ENCODE assay signal across 8 mouse cellular contexts in the genomic region with DNA sequence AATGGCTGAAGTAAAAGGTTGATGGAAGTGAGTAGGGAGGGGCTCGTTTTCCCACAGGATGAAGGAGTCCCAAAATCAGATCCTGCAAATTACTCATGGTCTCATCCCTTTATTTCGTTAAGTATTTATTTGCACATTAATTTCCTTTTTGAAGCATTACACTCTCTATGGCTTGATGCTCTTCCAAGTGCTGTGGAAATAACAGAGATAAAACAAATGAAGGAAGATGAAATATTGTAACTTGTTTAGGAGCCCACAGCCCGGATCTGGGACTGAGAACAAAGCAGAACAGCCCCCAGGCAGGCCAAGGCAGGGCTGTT.
DNase-seq lines count a peak whose midpoint lies in the region; ATAC-seq and TF ChIP-seq lines count a peak whose summit lies in the region.
"Not testable (repeated sequence)": the region's sequence is repeated elsewhere in the genome, so short reads cannot be mapped to it uniquely, and the experiment has no call there.

No protein-coding gene starts in this region.

- H3K4me2 ChIP-seq in forebrain, embryonic 11.5 days (ENCODE audit: low read depth, low read length, severe bottlenecking); heart, postnatal 0 days (ENCODE audit: low read depth, low read length); midbrain, postnatal 0 days (ENCODE audit: low read depth, low read length, poor library complexity, severe bottlenecking); stomach, embryonic 14.5 days (replicated peaks; ENCODE audit: low read depth, low read length): not testable (repeated sequence)
- H3K4me2 ChIP-seq in kidney, embryonic 16.5 days (replicated peaks; ENCODE audit: low read depth, low read length), result peak overlapping the region; percentile 40; the same call in 1 of the 2 replicates
- peak overlapping the region; percentile 59 for H3K4me2 ChIP-seq in liver, embryonic 15.5 days

- H3K9me3 ChIP-seq in E14TG2a.4 (ENCODE audit: low read length); forebrain, embryonic 11.5 days (ENCODE audit: control insufficient read depth, low read length); heart, postnatal 0 days (replicated peaks; ENCODE audit: control insufficient read depth, low read length); kidney, embryonic 16.5 days (ENCODE audit: low read length); liver, embryonic 15.5 days (replicated peaks); midbrain, postnatal 0 days (ENCODE audit: low read length); stomach, embryonic 14.5 days (ENCODE audit: control insufficient read depth, low read depth, low read length): not testable (repeated sequence)

- TF ChIP-seq EP300 in heart, postnatal 0 days (IDR thresholded peaks at IDR 0.05; ENCODE audit: low read depth), result not testable (repeated sequence)

- H3K27me3 ChIP-seq in E14TG2a.4 (ENCODE audit: insufficient read depth, low read length); forebrain, embryonic 11.5 days (ENCODE audit: control insufficient read depth, insufficient read depth, low read length); heart, postnatal 0 days (ENCODE audit: control insufficient read depth, insufficient read depth, low read length); kidney, embryonic 16.5 days (ENCODE audit: insufficient read depth, low read length); liver, embryonic 15.5 days; midbrain, postnatal 0 days (ENCODE audit: insufficient read depth, low read length); stomach, embryonic 14.5 days (ENCODE audit: control insufficient read depth, insufficient read depth, low read length): not testable (repeated sequence)

- not testable (repeated sequence) for H3K4me1 ChIP-seq in E14TG2a.4 (replicated peaks; ENCODE audit: low read depth, low read length); forebrain, embryonic 11.5 days (replicated peaks; ENCODE audit: control insufficient read depth, insufficient read depth, low read length); heart, postnatal 0 days (ENCODE audit: control insufficient read depth, insufficient read depth); kidney, embryonic 16.5 days (ENCODE audit: insufficient read depth, low read length); liver, embryonic 15.5 days (replicated peaks); midbrain, postnatal 0 days (ENCODE audit: insufficient read depth, low read length); stomach, embryonic 14.5 days (ENCODE audit: control insufficient read depth, insufficient read depth, low read length)

- not testable (repeated sequence) for H3K9ac ChIP-seq in forebrain, embryonic 11.5 days (ENCODE audit: low read length); heart, postnatal 0 days (replicated peaks; ENCODE audit: low read depth, low read length); liver, embryonic 15.5 days; midbrain, postnatal 0 days (replicated peaks; ENCODE audit: low read length, poor library complexity, severe bottlenecking); stomach, embryonic 14.5 days (replicated peaks; ENCODE audit: low read depth, low read length)
- 0 out of 2 replicates have a peak overlapping the region, but pooled peaks have one; percentile 74 for H3K9ac ChIP-seq in kidney, embryonic 16.5 days (replicated peaks; ENCODE audit: low read length)

- peak; percentile 100 for DNase-seq in c-Kit-positive CD71-positive TER-119-positive erythroid progenitor cells, embryonic 14.5 days (ENCODE audit: low spot score)
- peak; percentile 39 for DNase-seq in forebrain, embryonic 11.5 days (ENCODE audit: low spot score)
- peak; percentile 4 for DNase-seq in heart, postnatal 0 days (ENCODE audit: low spot score)
- peak; percentile 1 for DNase-seq in midbrain, postnatal 0 days (ENCODE audit: low spot score)

- not testable (repeated sequence) for H3K27ac ChIP-seq in forebrain, embryonic 11.5 days (ENCODE audit: low read depth, low read length); heart, postnatal 0 days (ENCODE audit: low read depth); kidney, embryonic 16.5 days (ENCODE audit: low read length); liver, embryonic 15.5 days (replicated peaks); midbrain, postnatal 0 days (ENCODE audit: low read depth, low read length); stomach, embryonic 14.5 days (ENCODE audit: low read length)

- ATAC-seq in forebrain, embryonic 11.5 days (replicated peaks; ENCODE audit: low FRiP score); heart, postnatal 0 days (ENCODE audit: insufficient read depth, low read depth); kidney, embryonic 16.5 days (ENCODE audit: low FRiP score, low TSS enrichment); liver, embryonic 15.5 days (ENCODE audit: insufficient read depth); midbrain, postnatal 0 days (ENCODE audit: low FRiP score); stomach, embryonic 14.5 days (ENCODE audit: insufficient number of reproducible peaks, insufficient read depth, low FRiP score, low read depth): not testable (repeated sequence)

- WGBS in forebrain, embryonic 11.5 days, result 40% methylated on average over 3 of the region's 3 CpGs
- WGBS in heart, postnatal 0 days, result 30% methylated on average over 3 of the region's 3 CpGs
- WGBS in kidney, embryonic 16.5 days, result 26% methylated on average over 3 of the region's 3 CpGs
- 15% methylated on average over 3 of the region's 3 CpGs for WGBS in liver, embryonic 15.5 days (ENCODE audit: insufficient replicate concordance)
- 42% methylated on average over 3 of the region's 3 CpGs for WGBS in midbrain, postnatal 0 days
- WGBS in stomach, embryonic 14.5 days, result 26% methylated on average over 3 of the region's 3 CpGs

- not testable (repeated sequence) for H3K36me3 ChIP-seq in E14TG2a.4 (ENCODE audit: insufficient read depth, low read length); forebrain, embryonic 11.5 days (ENCODE audit: control insufficient read depth, insufficient read depth, low read length); heart, postnatal 0 days (replicated peaks; ENCODE audit: control insufficient read depth, insufficient read depth, low read length); kidney, embryonic 16.5 days (ENCODE audit: insufficient read depth, low read length); liver, embryonic 15.5 days (replicated peaks); midbrain, postnatal 0 days (ENCODE audit: insufficient read depth, low read length); stomach, embryonic 14.5 days (ENCODE audit: control insufficient read depth, insufficient read depth, low read length)

- TF ChIP-seq CTCF in E14TG2a.4 (conservative IDR thresholded peaks at IDR 0.05; ENCODE audit: low read length); heart, postnatal 0 days (IDR thresholded peaks at IDR 0.05; ENCODE audit: low read depth); midbrain, postnatal 0 days (IDR thresholded peaks at IDR 0.05): not testable (repeated sequence)

- H3K4me3 ChIP-seq in E14TG2a.4 (replicated peaks; ENCODE audit: low read length), result peak overlapping the region; percentile 67
- H3K4me3 ChIP-seq in forebrain, embryonic 11.5 days (ENCODE audit: low read depth, low read length); midbrain, postnatal 0 days (ENCODE audit: low read depth, low read length): not testable (repeated sequence)
- H3K4me3 ChIP-seq in heart, postnatal 0 days (ENCODE audit: low read depth, low read length), result peak overlapping the region; percentile 59
- H3K4me3 ChIP-seq in kidney, embryonic 16.5 days (ENCODE audit: low read length), result peak overlapping the region; percentile 52
- peak overlapping the region; percentile 64 for H3K4me3 ChIP-seq in liver, embryonic 15.5 days (replicated peaks)
- peak overlapping the region; percentile 40 for H3K4me3 ChIP-seq in stomach, embryonic 14.5 days (ENCODE audit: low read depth, low read length)

Comparison
In these comparisons a context has a peak if more than half of its experiments do, and no peak if none do; other contexts are left out.
1. DNase-seq: peak in every context shown above with its lines; median percentile 100 in c-Kit-positive CD71-positive TER-119-positive erythroid progenitor cells, embryonic 14.5 days; 39 in forebrain, embryonic 11.5 days; 4 in heart, postnatal 0 days; 1 in midbrain, postnatal 0 days.